Mouse (Mus musculus) thymus, postnatal 4 days (tissue): ENCODE results near the gene Cavin3.
"Not testable (repeated sequence)": the region's sequence is repeated elsewhere in the genome, so short reads cannot be mapped to it uniquely, and the experiment has no call there.

ENCODE experiments used
- DNase-seq: peaks from one replicate; pipeline ENCODE4 v3.0.0; 2021

Cavin3 gene

DNA sequence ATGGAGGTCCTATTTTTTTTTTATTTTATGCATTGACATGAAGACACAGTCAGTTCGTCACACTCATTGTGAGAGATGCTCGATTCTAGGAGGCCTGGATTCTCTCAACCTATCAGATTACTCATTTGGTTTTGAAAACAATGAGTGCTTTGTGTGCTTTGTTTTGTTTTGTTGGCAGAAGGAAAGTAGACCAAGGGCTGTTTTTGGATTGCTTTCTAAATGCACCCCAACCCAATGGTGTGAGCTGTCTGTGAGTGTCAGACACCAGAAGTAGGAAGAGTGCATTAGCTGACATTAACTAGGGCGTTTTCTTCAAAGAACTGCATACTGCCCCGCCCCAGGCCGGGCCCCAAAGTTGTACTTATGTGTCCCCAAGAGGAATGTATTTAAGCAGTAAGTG is 2.0 kb downstream of the Cavin3 start:
- DNase-seq, result no peak

DNA sequence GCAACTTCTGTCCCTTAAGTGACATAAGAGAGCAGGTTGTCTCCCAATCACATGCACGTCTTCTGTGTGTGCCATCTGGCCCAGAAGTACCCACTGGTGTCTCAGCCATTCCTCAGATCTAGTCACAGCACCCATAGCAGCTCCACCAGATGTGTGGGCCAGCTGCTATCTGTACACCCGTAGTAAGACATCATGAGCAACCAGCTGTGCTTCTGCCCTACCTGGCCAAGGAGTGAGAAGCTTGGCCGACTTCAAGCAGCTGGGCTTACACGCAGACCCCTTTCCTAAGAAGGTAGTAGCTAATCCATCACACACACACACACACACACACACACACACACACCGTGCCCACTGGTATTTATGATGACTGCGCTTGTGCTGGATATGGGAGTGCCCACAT is 2.9 kb downstream of the Cavin3 start:
- DNase-seq, result no peak

DNA sequence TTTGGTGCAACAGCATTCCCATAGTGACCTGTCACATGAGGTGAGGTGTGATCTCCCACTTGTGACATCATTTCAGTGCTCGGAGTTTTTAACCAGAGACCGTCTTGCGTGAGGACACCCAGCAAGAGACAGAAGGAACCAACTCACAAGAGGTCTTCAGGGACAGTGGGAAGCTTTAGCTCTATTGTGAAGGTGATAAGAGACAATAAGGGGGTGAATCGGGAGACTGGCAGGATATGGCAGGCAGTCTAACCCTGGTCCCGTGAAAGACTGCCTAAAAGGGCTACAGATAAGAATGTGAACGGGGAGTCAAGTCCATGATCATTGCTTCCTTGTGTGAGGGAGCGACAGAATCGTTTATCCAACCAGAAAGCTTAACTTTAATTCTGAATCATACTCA is 3.8 kb downstream of the Cavin3 start:
- no peak for DNase-seq

DNA sequence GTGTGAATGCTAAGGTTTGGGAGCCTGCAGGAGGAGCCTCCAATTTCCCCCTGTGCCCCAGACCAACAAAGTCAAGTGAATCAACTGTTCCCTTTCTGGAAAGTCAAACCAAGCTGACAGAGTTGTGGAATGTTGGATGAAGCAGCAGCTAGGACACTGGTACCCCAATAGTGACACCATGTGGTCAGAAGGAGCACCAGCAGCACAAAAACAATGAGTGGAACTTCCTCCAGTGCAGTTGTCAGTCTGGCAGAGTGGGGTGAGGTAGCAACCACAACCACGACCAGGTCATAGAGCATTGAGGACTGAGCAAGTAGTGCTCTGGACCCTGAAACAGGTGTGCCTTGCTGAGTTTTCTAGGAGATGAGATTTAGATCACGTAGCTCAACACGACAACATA is 4.3 kb downstream of the Cavin3 start:
- peak; percentile 28 for DNase-seq

DNA sequence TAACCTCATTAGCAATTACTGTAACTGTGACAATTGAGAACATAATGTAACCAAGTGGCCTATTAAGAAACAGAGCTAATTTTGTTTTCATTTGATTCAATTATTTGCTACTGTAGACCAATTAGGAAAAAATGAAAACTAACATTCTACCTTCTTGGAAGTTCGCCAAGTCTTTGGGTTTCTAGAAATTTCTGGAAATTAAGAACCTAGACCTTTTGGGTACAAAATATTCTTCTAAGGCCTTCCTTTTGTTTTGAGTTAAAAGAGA is 4.7 kb downstream of the Cavin3 start:
- DNase-seq, result no peak

DNA sequence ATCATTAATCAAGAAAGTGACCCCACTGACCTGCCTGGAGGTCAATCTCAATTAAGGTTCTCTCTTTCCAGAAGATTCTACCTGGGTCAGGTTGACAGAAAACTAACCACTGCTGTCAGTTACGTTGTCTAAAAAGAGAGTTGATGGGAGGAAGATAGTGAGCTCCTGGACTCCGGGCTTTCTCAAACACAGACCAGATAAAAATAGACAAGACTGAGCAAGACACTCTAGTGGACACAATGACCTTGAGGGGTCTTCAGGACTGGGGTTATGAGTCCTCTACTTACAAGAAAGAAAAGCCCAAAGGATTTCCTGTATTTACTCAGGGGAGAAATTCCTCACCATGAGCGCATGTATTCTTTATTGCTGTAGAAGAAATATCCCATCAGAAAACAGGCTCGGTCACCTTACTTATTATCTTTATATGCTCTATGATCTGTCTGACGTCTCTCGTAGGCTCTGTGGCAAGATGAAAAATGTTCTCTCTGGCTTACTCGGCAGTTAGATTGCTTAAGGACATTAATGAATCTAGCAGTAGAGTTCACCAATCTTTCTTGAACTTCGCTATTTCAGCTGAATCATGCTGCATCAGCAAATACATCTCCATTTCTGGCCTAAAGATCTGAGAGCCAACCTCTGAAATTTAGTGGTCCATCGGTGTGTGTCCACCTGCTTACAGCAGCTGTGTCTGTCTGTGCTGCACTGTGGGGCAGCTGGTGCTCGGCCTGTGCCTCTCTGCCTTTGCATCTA is 5.2 kb downstream of the Cavin3 start:
- DNase-seq, result no peak

DNA sequence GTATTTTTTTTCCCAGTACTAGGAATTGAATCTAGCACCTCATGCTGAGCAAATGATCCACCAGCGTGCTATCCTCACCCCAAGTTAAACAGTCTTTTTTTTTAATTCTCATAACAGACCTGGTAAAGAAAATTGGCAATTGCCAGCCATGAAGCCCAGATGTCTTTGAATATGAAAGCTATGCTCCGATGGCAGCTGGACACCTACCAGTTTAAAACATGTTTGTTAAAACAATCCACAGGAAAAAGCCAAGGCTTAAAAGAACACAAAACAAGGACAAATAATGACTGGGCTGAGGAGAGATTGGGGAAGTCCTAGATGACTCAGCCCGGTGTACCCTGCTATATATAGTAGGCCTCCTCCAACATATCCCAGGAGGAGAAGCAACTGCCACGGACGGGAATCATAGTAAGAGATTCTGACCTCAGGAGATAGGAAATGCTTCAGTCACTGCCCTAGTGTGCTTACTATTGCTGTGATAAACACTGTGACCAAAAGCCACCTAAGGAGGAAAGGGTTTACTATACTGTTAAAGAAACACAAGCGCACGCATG is 6.6 kb downstream of the Cavin3 start:
- DNase-seq, result no peak

DNA sequence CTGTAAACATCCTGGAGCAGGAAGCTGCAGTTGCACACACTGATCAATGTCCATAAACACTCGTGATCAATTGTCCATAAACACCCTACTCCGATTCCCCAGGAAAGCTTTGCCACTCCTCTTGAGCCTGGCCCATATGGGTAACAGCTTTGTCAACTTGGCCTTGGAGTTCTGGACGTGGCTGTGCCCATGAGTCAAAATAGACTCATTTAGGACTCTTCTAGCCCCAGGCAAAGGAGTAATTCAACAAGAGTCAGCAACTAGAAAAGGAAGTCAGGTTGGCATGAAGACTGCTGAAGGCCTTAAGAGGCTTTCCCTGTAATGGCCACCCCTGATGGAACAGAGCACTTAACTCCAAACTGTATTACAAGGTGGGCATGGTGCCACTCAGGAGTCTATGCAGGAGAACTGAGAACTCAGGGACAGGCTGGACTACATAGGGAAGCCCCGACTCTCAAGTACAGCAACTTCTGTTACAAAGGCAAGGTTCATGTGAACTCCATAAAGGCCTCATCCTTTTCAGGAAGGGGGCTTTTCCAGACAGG is 7.3 kb downstream of the Cavin3 start:
- DNase-seq, result no peak

DNA sequence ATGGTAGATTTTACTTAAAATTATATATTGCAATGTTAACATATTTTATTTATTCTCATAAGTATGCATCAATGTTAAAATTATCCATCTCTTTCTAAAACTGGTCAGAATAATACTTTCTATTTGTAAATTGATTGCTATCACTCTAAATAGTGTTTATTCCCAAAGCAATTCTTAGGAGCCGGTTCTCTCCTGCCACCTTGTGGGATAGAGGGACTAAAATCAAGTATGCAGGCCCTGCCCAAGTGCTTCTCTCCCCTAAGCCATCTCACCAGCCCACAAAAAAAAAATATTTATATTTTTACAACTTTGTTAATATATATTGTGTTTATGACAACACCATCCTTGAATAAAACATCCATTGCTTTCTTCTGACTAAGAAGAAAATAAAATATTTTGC is 9.5 kb downstream of the Cavin3 start:
- no peak for DNase-seq

DNA sequence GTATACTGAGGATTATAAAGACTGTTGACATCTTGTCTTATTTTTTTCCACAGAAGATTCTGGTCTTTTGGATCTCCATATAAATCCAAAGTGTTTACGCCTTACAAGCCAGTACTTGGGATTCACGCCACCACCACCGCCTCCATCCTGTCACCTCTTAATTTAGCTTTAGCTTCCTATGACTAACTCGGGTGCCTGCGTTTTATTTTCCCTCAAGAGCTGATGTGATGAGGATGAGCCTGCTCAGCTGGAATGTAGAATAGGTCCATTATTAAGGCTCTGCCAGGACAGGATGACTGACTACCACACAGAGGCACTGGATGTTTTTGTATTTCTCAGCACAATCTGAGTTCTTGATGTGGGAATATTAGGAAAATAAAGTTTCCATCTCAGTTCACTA is 16.6 kb downstream of the Cavin3 start:
- DNase-seq, result not testable (repeated sequence)

DNA sequence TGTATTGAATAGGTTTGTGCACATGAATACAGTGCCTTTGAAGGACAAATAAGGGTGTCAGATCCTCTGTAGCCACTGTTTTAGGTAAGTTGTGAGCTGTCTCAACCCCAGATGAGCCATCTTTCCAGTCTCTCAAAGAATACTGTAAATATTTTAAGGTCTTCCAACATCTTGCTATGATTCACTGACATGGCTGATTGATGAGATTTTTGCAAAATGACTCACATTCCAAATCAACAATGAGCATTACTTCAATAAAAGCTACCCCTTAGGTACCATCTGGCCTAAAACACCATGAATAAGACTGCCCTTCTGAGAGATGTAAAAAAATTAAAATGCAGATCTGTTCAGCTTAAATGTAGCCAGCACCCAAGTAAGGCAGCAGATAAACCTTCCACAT is 23.6 kb downstream of the Cavin3 start:
- no peak for DNase-seq

DNA sequence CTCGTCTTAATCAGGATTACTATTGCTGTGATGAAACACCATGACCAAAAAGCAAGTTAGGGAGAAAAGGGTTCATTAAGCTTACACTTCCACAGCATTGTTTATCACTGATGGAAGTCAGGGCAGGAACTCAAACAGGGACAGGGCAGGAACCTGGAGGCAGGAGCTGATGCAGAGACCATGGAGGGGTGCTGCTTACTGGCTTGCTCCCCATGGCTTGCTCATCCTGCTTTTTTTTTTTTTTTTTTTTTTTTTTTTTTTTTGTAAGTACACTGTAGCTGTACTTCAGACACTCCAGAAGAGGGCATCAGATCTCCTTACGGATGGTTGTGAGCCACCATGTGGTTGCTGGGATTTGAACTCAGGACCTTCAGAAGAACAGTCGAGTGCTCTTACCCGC is 28.8 kb downstream of the Cavin3 start:
- not testable (repeated sequence) for DNase-seq

DNA sequence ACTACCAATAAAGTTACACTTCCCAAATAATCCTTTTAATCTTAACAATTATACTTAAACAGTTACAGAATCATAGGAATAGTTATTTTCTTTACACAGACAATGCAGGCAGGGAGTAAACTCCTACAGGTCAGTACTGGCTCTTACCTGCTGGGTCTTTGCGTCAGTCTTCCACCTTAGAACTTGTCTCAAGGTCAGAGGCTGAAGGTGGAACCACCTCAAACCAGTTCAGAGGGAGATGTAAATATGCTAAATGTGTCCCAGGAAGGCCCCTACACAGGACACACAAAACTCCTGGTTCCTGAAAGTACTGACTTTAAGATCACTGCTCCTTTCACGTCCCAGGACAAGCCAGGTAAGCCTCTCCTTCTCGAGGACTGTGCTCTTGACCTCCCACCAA is 37.0 kb downstream of the Cavin3 start:
- DNase-seq, result no peak

DNA sequence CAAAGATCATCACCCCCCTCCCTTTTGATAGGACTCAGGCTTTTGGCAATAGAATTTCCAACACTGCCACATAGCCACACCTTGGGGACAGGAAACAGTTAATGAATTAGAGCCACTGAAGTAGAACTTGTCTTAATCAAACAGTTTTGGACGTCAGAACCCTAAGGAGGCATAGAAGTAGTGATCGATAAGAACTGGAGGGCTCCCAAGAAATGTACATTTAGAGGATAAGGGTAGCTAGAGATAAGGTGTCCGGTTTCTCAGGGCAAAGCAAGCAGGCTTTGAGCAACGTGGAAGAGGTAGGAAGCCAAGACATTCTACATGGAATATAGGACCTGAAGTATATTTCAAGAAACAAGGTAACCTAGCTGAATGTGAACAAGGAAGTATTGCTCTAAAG is 40.7 kb downstream of the Cavin3 start:
- DNase-seq, result no peak

DNA sequence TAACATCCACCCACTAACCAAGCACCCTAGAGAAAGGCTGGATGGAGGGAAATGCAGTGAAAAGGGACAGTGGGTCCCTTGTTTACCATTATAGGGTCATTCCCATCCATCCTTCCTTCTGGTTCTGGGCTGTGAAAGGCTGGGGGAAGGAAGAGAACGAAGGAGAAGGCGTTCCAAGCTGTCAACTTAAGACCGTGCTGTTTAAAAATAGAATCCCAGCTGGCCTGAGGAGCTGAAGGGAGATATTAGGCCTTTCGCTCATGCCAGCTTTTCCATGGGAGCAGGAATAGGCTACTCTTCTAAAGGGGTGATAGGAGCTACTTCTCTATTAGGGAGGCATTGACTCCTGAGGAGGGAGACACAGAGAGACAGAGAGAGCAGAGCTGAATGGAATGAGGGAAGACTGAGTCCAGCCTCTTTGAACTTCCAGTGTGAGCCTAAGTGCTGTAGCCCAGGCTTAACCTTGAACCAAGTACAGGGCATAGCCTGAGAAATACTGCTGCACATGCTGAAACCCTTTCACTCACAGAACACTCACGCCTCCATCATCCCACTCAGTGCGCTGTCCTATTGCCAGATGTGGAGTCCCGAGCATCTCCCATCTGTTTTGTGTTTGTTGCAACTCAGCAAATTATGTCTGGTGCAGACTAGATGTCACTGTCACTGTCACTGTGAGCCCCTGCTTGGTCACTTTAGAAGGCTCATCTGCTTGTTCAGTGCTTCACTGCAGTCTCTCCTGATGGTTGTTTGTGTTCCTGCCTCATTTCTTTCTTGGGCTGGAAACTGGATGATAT is 43.9 kb downstream of the Cavin3 start:
- DNase-seq, result no peak

DNA sequence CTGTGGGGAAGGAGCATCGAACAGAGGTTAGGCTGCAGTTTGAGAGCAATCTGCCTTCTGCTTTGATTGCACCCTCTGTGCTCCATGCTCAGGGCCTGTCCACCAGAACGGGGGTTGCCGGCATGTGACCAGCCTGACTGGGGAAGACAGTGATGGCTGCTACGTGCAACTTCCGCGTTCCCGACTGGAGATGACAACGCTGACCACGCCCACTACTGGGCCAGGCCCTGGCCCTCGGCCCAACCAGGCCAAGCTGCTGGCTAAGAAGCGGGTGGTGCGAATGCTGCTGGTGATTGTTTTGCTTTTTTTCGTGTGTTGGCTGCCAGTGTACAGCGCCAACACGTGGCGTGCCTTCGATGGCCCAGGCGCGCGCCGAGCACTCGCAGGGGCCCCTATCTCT is 47.3 kb downstream of the Cavin3 start:
- DNase-seq, result no peak

DNA sequence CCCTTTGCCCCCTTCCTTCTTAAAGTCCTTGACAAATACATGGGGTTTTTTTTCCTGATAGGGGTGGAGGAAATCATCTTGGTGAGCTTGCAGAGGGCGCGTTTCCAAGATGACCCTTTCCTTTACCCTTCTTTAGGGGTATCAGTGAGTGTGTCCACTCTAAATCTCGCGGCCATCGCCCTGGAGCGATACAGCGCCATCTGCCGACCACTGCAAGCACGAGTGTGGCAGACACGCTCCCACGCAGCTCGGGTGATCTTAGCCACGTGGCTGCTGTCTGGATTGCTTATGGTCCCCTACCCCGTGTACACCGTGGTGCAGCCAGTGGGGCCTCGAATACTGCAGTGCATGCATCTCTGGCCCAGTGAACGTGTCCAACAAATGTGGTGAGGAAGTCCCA is 48.2 kb downstream of the Cavin3 start:
- DNase-seq, result no peak

DNA sequence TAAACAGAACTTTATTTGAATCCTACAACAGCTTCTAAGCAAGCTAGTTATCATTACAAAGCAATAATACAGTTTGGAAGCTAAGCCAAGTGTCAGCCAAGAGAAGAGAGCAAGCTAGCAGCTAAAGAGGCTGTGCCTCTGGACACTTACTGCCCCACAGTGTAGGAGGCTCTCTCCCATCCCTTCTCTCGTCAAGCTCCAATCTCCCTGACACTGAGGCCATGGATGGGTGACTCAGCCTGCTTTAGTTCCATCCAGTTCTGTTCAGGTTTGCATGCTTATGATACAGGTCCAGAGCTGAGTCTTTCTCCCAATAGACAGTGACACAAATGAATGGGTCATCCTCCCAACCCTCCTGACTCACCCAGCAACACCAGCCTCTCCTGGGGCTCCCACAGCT is 50.0 kb downstream of the Cavin3 start:
- DNase-seq, result no peak
